Mouse (Mus musculus): ENCODE results near the gene Trhr2. TPM values are rescaled to one million over a fixed set of nuclear protein-coding genes. Genes with fewer than 3 reads are reported as not detected.

The Trhr2 gene
- polyA plus RNA-seq, 1 experiment from 2014 or later: not detected

- no peaks in the 10 kb centered on the region for H3K36me3 ChIP-seq (ENCODE audit: insufficient read depth, low read length)
- H3K4me1 ChIP-seq (replicated peaks; ENCODE audit: insufficient read depth, low read length): no peaks in the 10 kb centered on the region
- ATAC-seq (replicated peaks; ENCODE audit: low FRiP score, low read depth): no peak
- TF ChIP-seq CTCF (IDR thresholded peaks at IDR 0.05; ENCODE audit: low read depth): no peak
- 70% methylated on average over 11 of the region's 11 CpGs for WGBS
- DNase-seq (ENCODE audit: low spot score): no peak
- H3K9me3 ChIP-seq (replicated peaks; ENCODE audit: low read length): no peaks in the 10 kb centered on the region
- H3K27ac ChIP-seq: no peak overlapping the region
- no peak overlapping the region for H3K9ac ChIP-seq (ENCODE audit: low read depth, low read length)
- no peak overlapping the region for H3K4me2 ChIP-seq (ENCODE audit: low read length)
- no peaks in the 10 kb centered on the region for H3K27me3 ChIP-seq (ENCODE audit: insufficient read depth, low read length)
- no peak overlapping the region for H3K4me3 ChIP-seq (replicated peaks; ENCODE audit: low read depth, low read length)
Measured at GRCm38 (mm10) chr8:122357202-122357601, 3.3 kb downstream of the Trhr2 start.

- Histone ChIP-seq H3K27me3 (ENCODE audit: insufficient read depth, low read length) (no peaks in the 10 kb centered on the region), H3K4me3 (replicated peaks; ENCODE audit: low read depth, low read length) (no peak overlapping the region), H3K36me3 (ENCODE audit: insufficient read depth, low read length) (no peaks in the 10 kb centered on the region), H3K27ac (no peak overlapping the region), H3K9ac (ENCODE audit: low read depth, low read length) (no peak overlapping the region), H3K4me1 (replicated peaks; ENCODE audit: insufficient read depth, low read length) (no peaks in the 10 kb centered on the region), H3K4me2 (ENCODE audit: low read length) (no peak overlapping the region), H3K9me3 (replicated peaks; ENCODE audit: low read length) (no peaks in the 10 kb centered on the region)
- DNase-seq (ENCODE audit: low spot score): no peak
- WGBS: 69% methylated on average over 9 of the region's 9 CpGs
- no peak for TF ChIP-seq CTCF (IDR thresholded peaks at IDR 0.05; ENCODE audit: low read depth)
- peak; percentile 66; the same call in 1 of the 2 replicates for ATAC-seq (replicated peaks; ENCODE audit: low FRiP score, low read depth)
Measured at GRCm38 (mm10) chr8:122355642-122356606, 4.6 kb downstream of the Trhr2 start.

GRCm38 (mm10) chr8:122354157-122354556, 6.4 kb downstream of the Trhr2 start:
- WGBS: 44% methylated on average over 8 of the region's 8 CpGs
- H3K4me2 ChIP-seq (ENCODE audit: low read length): no peak overlapping the region

GRCm38 (mm10) chr8:122350309-122351089, 10.0 kb downstream of the Trhr2 start:
- TF ChIP-seq CTCF (IDR thresholded peaks at IDR 0.05; ENCODE audit: low read depth): no peak
- Histone ChIP-seq H3K4me3 (replicated peaks; ENCODE audit: low read depth, low read length) (no peak overlapping the region), H3K27ac (no peak overlapping the region), H3K27me3 (ENCODE audit: insufficient read depth, low read length) (no peaks in the 10 kb centered on the region), H3K9me3 (replicated peaks; ENCODE audit: low read length) (no peaks in the 10 kb centered on the region), H3K4me1 (replicated peaks; ENCODE audit: insufficient read depth, low read length) (no peaks in the 10 kb centered on the region), H3K4me2 (ENCODE audit: low read length) (no peak overlapping the region), H3K9ac (ENCODE audit: low read depth, low read length) (no peak overlapping the region), H3K36me3 (ENCODE audit: insufficient read depth, low read length) (no peaks in the 10 kb centered on the region)
- DNase-seq (ENCODE audit: low spot score): no peak
- 49% methylated on average over 11 of the region's 11 CpGs for WGBS
- no peak for ATAC-seq (replicated peaks; ENCODE audit: low FRiP score, low read depth)

More at GRCm38 (mm10) chr8:122354157-122354556, 6.4 kb downstream of the Trhr2 start:
- no peaks in the 10 kb centered on the region for H3K4me1 ChIP-seq (replicated peaks; ENCODE audit: insufficient read depth, low read length)
- no peaks in the 10 kb centered on the region for H3K36me3 ChIP-seq (ENCODE audit: insufficient read depth, low read length)
- no peak for TF ChIP-seq CTCF (IDR thresholded peaks at IDR 0.05; ENCODE audit: low read depth)
- H3K27ac ChIP-seq: no peak overlapping the region
- ATAC-seq (replicated peaks; ENCODE audit: low FRiP score, low read depth) (no peak), DNase-seq (ENCODE audit: low spot score) (no peak)
- no peaks in the 10 kb centered on the region for H3K9me3 ChIP-seq (replicated peaks; ENCODE audit: low read length)
- no peak overlapping the region for H3K9ac ChIP-seq (ENCODE audit: low read depth, low read length)
- no peak overlapping the region for H3K4me3 ChIP-seq (replicated peaks; ENCODE audit: low read depth, low read length)
- H3K27me3 ChIP-seq (ENCODE audit: insufficient read depth, low read length): no peaks in the 10 kb centered on the region

- Histone ChIP-seq H3K9me3 (replicated peaks; ENCODE audit: low read length) (no peaks in the 10 kb centered on the region), H3K9ac (ENCODE audit: low read depth, low read length) (no peak overlapping the region), H3K27ac (no peak overlapping the region), H3K4me2 (ENCODE audit: low read length) (no peak overlapping the region), H3K4me1 (replicated peaks; ENCODE audit: insufficient read depth, low read length) (no peaks in the 10 kb centered on the region; the same call in 1 of the 2 replicates), H3K27me3 (ENCODE audit: insufficient read depth, low read length) (no peaks in the 10 kb centered on the region), H3K36me3 (ENCODE audit: insufficient read depth, low read length) (no peaks in the 10 kb centered on the region), H3K4me3 (replicated peaks; ENCODE audit: low read depth, low read length) (no peak overlapping the region)
- WGBS: 39% methylated on average over 15 of the region's 15 CpGs
- no peak for DNase-seq (ENCODE audit: low spot score)
- ATAC-seq (replicated peaks; ENCODE audit: low FRiP score, low read depth): no peak
- TF ChIP-seq CTCF (IDR thresholded peaks at IDR 0.05; ENCODE audit: low read depth): no peak
Measured at GRCm38 (mm10) chr8:122349357-122350297, 10.9 kb downstream of the Trhr2 start.
